Mouse (Mus musculus): ENCODE results near the gene Phactr2. TPM values are rescaled to one million over a fixed set of nuclear protein-coding genes. Genes with fewer than 3 reads are reported as not detected.

The Phactr2 gene
- total and polyA plus RNA-seq, 3 experiments, result 0.33 TPM; not detected in 2

- TF ChIP-seq POLR2AphosphoS5 (IDR thresholded peaks at IDR 0.05; ENCODE audit: insufficient replicate concordance, low read depth, low read length) (no peak), GATA1 (IDR thresholded peaks at IDR 0.05; ENCODE audit: borderline replicate concordance, low read length) (no peak)
- H3K36me3 ChIP-seq (replicated peaks), result no peaks in the 10 kb centered on the region
- ATAC-seq (ENCODE audit: extremely low read depth, insufficient number of reproducible peaks, low FRiP score, poor library complexity, severe bottlenecking), result no peak
- peaks cover 9% of the 10 kb centered on the region for H3K27me3 ChIP-seq (ENCODE audit: insufficient read depth, low read length)
- no peak overlapping the region for H3K4me3 ChIP-seq (ENCODE audit: low read depth, low read length)
- H3K9me3 ChIP-seq (replicated peaks), result no peaks in the 10 kb centered on the region
- DNase-seq (ENCODE audit: low spot score), result no peak
- no peaks in the 10 kb centered on the region for H3K4me1 ChIP-seq (ENCODE audit: insufficient read depth, low read depth, low read length)
These were observed 313.3 kb downstream of the Phactr2 start for GRCm38 (mm10) chr10:13160913-13161312.

Other genes with a start within 250 kb of the Phactr2 start
- gene Fuca2, start 25.1 kb upstream of the Phactr2 start, total RNA-seq (2014; fragmentation: Nextera tagmentation), result not detected in 2 replicates
- gene Fuca2, start 25.1 kb upstream of the Phactr2 start, total RNA-seq (2017), result 0.29 and 2.3 TPM in 2 replicates
- not detected in 2 replicates for gene Fuca2, start 25.1 kb upstream of the Phactr2 start, polyA plus RNA-seq (2012)
- 20.7 and 30.6 TPM in 2 replicates for gene Adat2, start 78.5 kb upstream of the Phactr2 start, total RNA-seq (2014; fragmentation: Nextera tagmentation)
- 9.1 and 11.9 TPM in 2 replicates for gene Adat2, start 78.5 kb upstream of the Phactr2 start, total RNA-seq (2017)
- 4.8 and 5.2 TPM in 2 replicates for gene Adat2, start 78.5 kb upstream of the Phactr2 start, polyA plus RNA-seq (2012)
- 25.1 and 36.7 TPM in 2 replicates for gene Pex3, start 78.7 kb upstream of the Phactr2 start, total RNA-seq (2014; fragmentation: Nextera tagmentation)
- 17.3 and 18.8 TPM in 2 replicates for gene Pex3, start 78.7 kb upstream of the Phactr2 start, total RNA-seq (2017)
- gene Pex3, start 78.7 kb upstream of the Phactr2 start, polyA plus RNA-seq (2012), result 8.1 and 9.1 TPM in 2 replicates